Mouse (Mus musculus) megakaryocyte, embryonic 14.5 days (primary cell): ENCODE measurements around the gene Gjd3. TPM values are rescaled to one million over a fixed set of nuclear protein-coding genes. Genes with fewer than 3 reads are reported as not detected.
A peak's percentile ranks its signal among the peaks of the same experiment; 100 is the strongest.

Experiments
- H3K27me3 ChIP-seq: replicated peaks from 2 replicates; pipeline ENCODE3; 2012; ENCODE audit warnings: inconsistent platforms
- H3K36me3 ChIP-seq: replicated peaks from 2 replicates; pipeline ENCODE3; 2012; ENCODE audit warnings: low read length, inconsistent platforms, mixed read lengths
- H3K4me1 ChIP-seq: 2 replicates; pipeline ENCODE4 v1.6.1; 2012; ENCODE audit warnings: inconsistent platforms
- H3K4me3 ChIP-seq: replicated peaks from 2 replicates; pipeline ENCODE3; 2012; ENCODE audit warnings: moderate library complexity, mild to moderate bottlenecking, inconsistent platforms
- H3K9me3 ChIP-seq: 2 replicates; pipeline ENCODE4 v1.6.1; 2012; ENCODE audit warnings: inconsistent platforms
- FLI1 ChIP-seq: IDR thresholded peaks from 2 replicates; pipeline ENCODE4 v1.6.1; 2012; ENCODE audit warnings: low read length, inconsistent platforms, mixed read lengths
- GATA1 ChIP-seq: IDR thresholded peaks from 3 replicates; pipeline ENCODE4 v1.6.1; 2012; ENCODE audit warnings: mixed read lengths, low read length, inconsistent platforms, borderline replicate concordance
- polyA plus RNA-seq: library from polyadenylated mRNA; stranded (reverse); fragments of >175 nt; gene quantifications from 2 replicates; pipeline ENCODE4 v1.2.3, GENCODE M21; 2012; ENCODE audit warnings: low replicate concordance; ENCODE audit not compliant: insufficient read depth

Gene Gjd3
- polyA plus RNA-seq, 1 experiment = not detected

DNA sequence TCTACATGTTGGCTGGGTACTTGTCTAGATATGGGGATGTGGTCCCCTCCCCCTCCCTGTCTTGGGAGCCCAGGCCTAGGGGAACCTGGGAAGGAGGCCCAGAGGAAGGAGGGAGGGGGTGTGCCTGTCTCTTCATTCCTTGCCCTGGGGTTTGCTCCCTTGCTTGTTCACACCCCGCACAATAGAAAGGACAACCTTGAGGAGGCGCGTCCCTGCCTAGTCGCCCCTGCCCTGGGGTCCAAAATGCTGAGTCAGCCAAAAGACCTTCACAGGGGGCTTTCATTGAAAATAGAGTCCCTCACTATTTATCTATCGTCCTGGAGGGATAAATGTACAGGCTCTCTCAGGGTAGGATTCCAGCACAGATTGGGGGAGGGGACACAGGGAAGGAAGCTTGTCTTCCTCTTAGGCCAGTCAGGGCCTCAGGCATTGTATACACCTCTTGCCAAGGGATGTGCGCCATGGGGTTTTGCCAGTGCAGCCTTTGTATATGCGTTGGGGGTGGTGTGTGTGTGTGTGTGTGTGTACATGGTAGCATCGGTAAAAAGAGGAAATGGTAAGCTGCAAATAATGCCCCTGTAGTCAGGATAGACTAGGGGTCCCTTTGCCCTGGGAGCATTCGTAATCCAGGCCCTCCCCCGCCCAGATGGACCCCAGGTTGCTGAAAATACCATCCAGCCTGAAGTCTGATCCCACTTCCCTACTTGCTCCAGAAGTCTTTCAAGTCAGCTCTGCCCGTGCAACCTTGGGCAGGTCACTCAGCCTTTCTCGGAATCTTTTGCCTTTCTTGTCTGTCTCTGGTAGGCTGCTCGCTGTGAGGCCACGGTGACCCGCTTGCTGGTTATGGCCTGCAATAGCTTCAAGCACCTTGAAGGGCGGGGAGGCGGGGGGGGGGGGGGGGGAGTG is 27.8 kb downstream of the Gjd3 start:
- Histone ChIP-seq H3K9me3 (no peaks in the 10 kb centered on the region), H3K36me3 (no peaks in the 10 kb centered on the region), H3K27me3 (peaks cover 75% of the 10 kb centered on the region), H3K4me3 (peak overlapping the region; percentile 64), H3K4me1 (peaks cover 56% of the 10 kb centered on the region)
- TF ChIP-seq FLI1 (no peak), GATA1 (no peak)

GRCm38 (mm10) chr11:98954373-98954772 is 28.4 kb downstream of the Gjd3 start:
- peaks cover 56% of the 10 kb centered on the region for H3K4me1 ChIP-seq
- TF ChIP-seq FLI1 (no peak), GATA1 (no peak)
- H3K4me3 ChIP-seq = no peak overlapping the region
- H3K9me3 ChIP-seq = no peaks in the 10 kb centered on the region
- no peaks in the 10 kb centered on the region for H3K36me3 ChIP-seq
- peaks cover 75% of the 10 kb centered on the region for H3K27me3 ChIP-seq

DNA sequence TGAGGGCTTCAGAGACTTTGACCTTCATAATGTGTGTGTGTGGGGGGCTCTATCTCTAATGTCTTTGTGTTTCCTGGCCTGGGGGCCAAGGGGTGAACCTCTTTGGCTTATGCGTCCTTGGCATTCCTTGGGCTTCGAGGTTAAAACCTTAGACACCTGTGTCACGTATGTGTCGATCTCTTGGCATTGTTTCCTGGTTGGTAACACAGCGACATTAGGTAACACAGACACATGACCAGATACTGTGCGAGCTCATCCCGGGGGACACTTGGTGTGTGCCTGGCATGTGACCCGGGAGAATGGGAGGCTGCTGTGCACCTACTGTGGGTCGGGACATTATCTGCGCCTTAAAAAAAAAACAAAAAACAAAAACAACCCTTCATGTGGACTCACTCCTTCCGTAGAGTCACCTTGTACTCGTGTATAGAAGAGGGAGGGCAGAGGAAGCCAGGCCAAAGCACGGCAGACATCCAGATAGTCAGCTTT is 28.9 kb downstream of the Gjd3 start:
- Histone ChIP-seq H3K4me3 (peak overlapping the region; percentile 59), H3K27me3 (peaks cover 76% of the 10 kb centered on the region), H3K4me1 (peaks cover 57% of the 10 kb centered on the region), H3K36me3 (no peaks in the 10 kb centered on the region), H3K9me3 (no peaks in the 10 kb centered on the region)
- TF ChIP-seq GATA1 (no peak), FLI1 (no peak)

- no peaks in the 10 kb centered on the region for H3K36me3 ChIP-seq
- H3K9me3 ChIP-seq = no peaks in the 10 kb centered on the region
- no peak overlapping the region for H3K4me3 ChIP-seq
- H3K4me1 ChIP-seq = peaks cover 62% of the 10 kb centered on the region
- no peak for TF ChIP-seq GATA1
- peaks cover 78% of the 10 kb centered on the region for H3K27me3 ChIP-seq
Observed at GRCm38 (mm10) chr11:98953361-98953760, 29.5 kb downstream of the Gjd3 start.

GRCm38 (mm10) chr11:98952736-98953135 is 30.1 kb downstream of the Gjd3 start:
- Histone ChIP-seq H3K27me3 (peaks cover 78% of the 10 kb centered on the region), H3K4me1 (peaks cover 68% of the 10 kb centered on the region), H3K4me3 (peak overlapping the region; percentile 18), H3K36me3 (no peaks in the 10 kb centered on the region), H3K9me3 (no peaks in the 10 kb centered on the region)
- TF ChIP-seq FLI1 (no peak), GATA1 (no peak)

- H3K9me3 ChIP-seq = no peaks in the 10 kb centered on the region
- TF ChIP-seq GATA1 (no peak), FLI1 (no peak)
- no peaks in the 10 kb centered on the region for H3K36me3 ChIP-seq
- no peak overlapping the region for H3K4me3 ChIP-seq
- H3K4me1 ChIP-seq = peaks cover 74% of the 10 kb centered on the region
- peaks cover 80% of the 10 kb centered on the region for H3K27me3 ChIP-seq
Observed at GRCm38 (mm10) chr11:98952111-98952510, 30.7 kb downstream of the Gjd3 start.

- peaks cover 75% of the 10 kb centered on the region for H3K27me3 ChIP-seq
- peaks cover 77% of the 10 kb centered on the region for H3K4me1 ChIP-seq
- TF ChIP-seq GATA1 (no peak), FLI1 (no peak)
- no peaks in the 10 kb centered on the region for H3K9me3 ChIP-seq
- H3K36me3 ChIP-seq = no peaks in the 10 kb centered on the region
- peak overlapping the region; percentile 4 for H3K4me3 ChIP-seq
Observed at GRCm38 (mm10) chr11:98951026-98951906, 31.6 kb downstream of the Gjd3 start.

- H3K4me1 ChIP-seq = peaks cover 76% of the 10 kb centered on the region
Observed at GRCm38 (mm10) chr11:98950484-98950883, 32.3 kb downstream of the Gjd3 start.

GRCm38 (mm10) chr11:98949958-98950460 is 32.8 kb downstream of the Gjd3 start:
- H3K4me3 ChIP-seq = peak overlapping the region; percentile 1
- H3K36me3 ChIP-seq = no peaks in the 10 kb centered on the region
- peaks cover 78% of the 10 kb centered on the region for H3K27me3 ChIP-seq
- TF ChIP-seq GATA1 (no peak), FLI1 (no peak)
- no peaks in the 10 kb centered on the region for H3K9me3 ChIP-seq
- H3K4me1 ChIP-seq = peaks cover 75% of the 10 kb centered on the region

More at GRCm38 (mm10) chr11:98950484-98950883, 32.3 kb downstream of the Gjd3 start:
- H3K27me3 ChIP-seq = peaks cover 77% of the 10 kb centered on the region
- no peaks in the 10 kb centered on the region for H3K9me3 ChIP-seq
- no peaks in the 10 kb centered on the region for H3K36me3 ChIP-seq
- no peak for TF ChIP-seq GATA1
- no peak for TF ChIP-seq FLI1
- peak overlapping the region; percentile 59 for H3K4me3 ChIP-seq
